Mouse (Mus musculus): Measurements from ENCODE around the gene Grhl3.

The Grhl3 gene

DNA sequence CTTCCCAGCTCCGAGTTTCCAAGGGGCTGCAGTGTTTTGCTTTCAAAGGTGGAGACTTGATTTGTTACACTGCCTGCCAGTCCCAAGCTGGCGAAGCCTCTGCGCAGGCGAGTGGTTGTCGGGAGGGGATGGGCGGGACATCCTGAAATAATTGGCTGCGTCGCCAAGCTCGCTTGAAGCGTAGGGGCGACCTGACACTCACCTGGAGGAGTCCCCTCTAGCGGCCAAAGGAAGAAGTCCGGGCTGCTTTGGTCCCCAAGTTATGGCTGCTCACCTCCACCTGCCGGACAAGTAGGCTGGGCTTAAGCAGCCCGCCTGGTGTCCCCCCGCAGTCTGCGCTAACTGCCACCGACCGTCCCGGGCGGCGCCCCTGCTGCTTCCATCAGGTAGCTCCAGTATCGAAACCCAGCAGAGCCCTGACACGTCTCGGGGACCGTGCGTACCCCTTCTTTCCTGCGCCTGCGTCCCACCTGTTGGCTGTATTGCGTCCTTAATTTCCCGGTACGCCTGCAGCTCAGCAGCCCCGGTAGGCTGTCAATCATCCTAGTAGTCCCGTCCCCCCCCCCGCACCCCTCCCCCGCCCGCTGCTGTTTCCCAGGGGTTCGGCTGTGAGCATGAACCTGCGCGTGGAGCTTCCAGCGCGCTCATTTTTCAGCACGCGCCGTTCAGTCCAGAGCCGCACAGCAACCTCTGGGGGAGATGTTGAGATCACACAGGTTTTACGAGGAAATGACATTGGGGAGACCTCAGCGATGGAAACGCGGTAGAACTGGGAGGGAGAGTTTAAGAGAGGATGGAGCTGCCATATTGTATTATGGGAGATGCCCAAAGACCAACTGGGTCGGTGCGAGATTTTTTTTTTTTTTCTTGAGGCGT is 78.7 kb downstream of the Grhl3 start, which contains the start of the genes Stpg1 and Nipal3:
Gene Stpg1, plus strand, starts transcription at position 270 of the 876 bp plus-strand sequence.
Gene Nipal3, minus strand, starts transcription at position 518 of the 876 bp plus-strand sequence.
- DNase-seq (ENCODE audit: low spot score in 2 of 2), result peak; percentile 85 to 88

DNA sequence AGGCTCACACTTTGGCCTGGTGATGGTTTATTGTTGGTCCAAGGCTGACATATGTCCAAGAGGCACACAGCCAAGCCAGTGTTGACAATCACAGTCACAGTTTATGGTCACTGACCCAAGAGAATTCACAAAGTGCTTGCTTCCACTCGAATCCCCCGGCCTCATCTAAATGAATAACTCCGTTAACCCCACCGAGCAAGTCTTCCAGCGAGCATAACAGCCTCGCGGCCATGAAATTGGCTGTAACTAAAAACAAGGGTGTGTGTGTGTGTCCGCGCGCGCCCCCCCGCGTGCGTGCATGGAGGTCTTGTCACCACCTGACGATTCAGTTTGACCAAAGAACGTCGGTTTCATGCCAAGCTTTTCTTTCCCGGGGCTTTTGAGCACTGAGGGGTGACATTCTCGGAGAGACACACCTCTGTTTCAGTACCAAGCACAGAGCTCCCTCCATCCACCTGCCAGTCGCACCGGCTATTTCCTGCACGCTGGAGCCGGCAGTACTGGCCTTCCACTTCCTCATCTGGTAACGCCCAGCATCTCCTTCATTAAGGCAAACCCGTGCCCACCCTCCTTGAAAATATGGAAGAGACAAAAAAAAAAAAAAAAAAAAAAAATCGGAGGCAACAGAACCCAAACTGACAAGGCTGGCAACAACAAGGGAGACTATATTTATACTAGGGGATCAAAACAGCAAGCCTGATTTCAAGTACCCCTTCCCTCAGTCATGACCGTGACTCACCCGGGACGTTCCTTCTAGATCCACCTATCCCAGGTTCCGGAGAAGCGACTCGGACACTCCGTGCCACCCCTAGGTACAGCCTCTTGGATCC is 79.5 kb downstream of the Grhl3 start:
- DNase-seq (ENCODE audit: low spot score in 2 of 2), result no peak

GRCm38 (mm10) chr4:135493271-135493670 is 80.2 kb downstream of the Grhl3 start:
- DNase-seq (ENCODE audit: low spot score in 2 of 2), result no peak

Data from urinary bladder, adult 18-20 months (tissue).